Mouse (Mus musculus) embryonic fibroblast, embryonic 13.5 days (primary cell): Measurements from ENCODE around the gene Pml.

Experiments used
- CTCF ChIP-seq: IDR thresholded peaks from 2 replicates; pipeline ENCODE4 v1.5.1; 2011; ENCODE audit warnings: mild to moderate bottlenecking, control low read depth, low read length, moderate library complexity, borderline replicate concordance; ENCODE audit not compliant: insufficient read depth
- POLR2A ChIP-seq: IDR thresholded peaks from 2 replicates; pipeline ENCODE4 v1.6.1; 2011; ENCODE audit warnings: low read depth, mild to moderate bottlenecking, control low read depth, low read length, moderate library complexity

GRCm38 (mm10) chr9:58255704-58256685, 6.4 kb upstream of the Pml start:
- no peak for TF ChIP-seq CTCF
- no peak for TF ChIP-seq POLR2A
